Mouse (Mus musculus): Measurements from ENCODE around the gene Tmem120b.

The Tmem120b gene

GRCm38 (mm10) chr5:123128426-123129169, 60.4 kb downstream of the Tmem120b start:
- DNase-seq (ENCODE audit: low read depth): no peak

DNA sequence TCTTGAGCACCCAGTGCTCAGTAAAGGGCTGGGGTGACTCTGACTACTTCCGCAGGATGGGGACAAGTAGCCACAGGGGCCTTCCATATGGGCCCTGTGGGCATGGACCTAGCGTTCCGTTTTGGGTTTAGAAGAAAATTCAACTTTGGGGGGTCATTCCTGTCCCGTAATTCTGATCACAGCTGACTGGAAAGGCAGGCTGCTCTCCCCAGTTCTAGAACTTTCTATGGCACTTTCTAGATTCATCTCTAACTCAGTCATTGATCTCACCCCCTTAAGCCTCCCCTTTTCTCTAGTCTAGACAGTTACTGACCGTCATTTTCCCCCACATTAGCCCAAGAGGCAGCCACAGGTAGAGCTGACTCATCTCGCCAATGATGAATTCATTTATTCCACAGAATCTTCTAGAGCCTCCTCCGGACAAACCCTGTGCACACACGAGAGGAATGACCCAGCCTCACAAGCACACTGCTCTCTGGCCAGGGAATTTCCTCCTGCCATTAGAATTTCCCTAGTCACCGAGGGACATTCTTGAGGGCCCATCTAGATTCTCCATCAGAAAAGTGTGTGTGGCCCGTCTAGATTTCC, 61.0 kb downstream of the Tmem120b start:
- DNase-seq (ENCODE audit: low read depth): no peak

- DNase-seq (ENCODE audit: low read depth): no peak
These were observed 62.0 kb downstream of the Tmem120b start for GRCm38 (mm10) chr5:123130030-123130813.

GRCm38 (mm10) chr5:123130814-123131148, 62.6 kb downstream of the Tmem120b start:
- no peak for DNase-seq (ENCODE audit: low read depth)

DNA sequence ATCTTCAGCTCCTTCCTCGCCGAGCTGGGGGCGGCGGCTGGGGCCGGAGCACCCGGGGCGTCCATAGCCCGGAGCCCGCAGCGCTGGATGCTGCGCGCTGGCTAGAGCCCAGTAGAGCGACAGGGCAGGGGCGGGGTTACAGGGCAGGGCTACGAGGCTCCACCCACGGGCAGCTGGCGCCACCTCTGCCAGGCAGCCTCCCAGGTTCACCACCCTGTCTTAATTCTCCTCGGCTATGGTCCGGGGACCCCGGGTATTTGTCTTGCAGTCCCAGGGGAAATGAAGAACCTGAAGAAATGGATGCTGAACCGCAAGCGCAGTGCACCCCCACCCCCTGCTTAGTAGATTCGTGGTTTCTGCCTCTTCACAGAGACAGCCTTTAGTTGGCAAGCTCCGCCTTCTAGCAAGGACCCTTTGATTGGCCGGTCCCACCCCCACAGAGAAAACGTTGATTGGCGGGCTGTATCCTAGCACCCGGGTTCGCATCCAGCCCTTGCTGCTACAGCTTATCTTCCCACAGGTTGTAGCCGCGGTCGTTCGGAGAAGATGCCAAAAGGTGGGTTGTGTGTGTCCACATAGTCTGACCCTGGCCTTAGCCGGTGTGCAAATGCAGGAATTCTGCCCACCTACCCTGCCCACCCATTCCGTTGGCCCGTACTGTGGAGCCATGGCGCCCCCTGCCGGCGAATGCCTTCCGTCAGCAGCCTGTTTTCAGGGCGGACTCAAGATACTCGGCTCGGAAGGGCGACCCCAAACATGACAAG, 64.3 kb downstream of the Tmem120b start, which contains the start of gene Rhof:
Gene Rhof (minus strand): TSS at position 385 of the 764 bp plus-strand sequence.
- peak; percentile 77 for DNase-seq (ENCODE audit: low read depth)

DNA sequence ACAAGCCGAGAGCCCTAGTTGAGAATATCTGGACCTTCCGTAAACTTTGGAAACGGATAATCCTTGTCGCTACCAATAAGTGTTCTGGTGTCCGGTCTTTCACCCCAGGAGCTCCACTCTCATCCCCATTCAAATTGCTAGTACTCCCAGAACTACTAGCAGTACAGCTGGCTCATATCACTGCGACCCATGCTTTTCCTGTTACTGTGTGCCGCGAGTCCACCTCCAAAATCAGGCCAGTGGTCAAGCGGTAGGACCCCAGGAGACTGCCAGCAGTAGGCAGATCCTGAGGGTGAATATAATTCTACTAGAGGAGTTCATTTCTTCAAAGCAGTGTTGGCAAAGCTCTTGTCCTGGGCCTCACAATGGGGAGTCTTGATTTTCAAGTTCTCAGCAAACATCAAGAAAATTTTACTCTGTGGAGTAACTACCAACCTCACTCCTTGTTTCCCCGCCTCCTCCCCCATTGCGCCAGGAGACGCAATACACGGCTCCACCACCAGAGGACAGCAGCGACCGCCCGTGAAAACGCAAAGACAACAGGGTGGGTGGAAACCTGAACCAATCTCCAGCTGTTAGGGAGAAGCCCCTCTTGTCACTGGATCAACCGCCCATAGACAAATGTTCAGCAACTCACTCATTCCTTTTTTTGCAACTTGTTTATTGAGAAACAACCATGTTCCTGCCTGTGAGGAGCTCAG, 65.0 kb downstream of the Tmem120b start:
- DNase-seq (ENCODE audit: low read depth): peak; percentile 94

DNA sequence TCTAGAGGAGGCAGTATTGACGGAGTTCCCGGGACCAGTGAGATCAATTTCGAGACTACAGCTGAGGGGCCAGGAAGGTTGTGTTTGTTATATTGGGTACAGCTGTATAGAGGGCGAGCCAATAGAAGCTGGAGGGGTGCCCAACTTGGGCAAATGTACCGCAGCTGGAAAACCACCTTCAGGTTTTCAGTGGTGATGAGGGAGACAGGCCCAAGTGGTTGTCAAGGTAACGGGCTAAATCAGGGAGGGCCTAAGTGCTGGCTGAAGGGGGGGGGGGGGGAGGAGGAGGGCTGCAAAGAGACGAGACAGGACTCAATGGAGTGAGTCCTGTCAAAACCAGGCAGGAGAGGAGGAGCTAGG, 65.5 kb downstream of the Tmem120b start:
- DNase-seq (ENCODE audit: low read depth): peak; percentile 79

DNA sequence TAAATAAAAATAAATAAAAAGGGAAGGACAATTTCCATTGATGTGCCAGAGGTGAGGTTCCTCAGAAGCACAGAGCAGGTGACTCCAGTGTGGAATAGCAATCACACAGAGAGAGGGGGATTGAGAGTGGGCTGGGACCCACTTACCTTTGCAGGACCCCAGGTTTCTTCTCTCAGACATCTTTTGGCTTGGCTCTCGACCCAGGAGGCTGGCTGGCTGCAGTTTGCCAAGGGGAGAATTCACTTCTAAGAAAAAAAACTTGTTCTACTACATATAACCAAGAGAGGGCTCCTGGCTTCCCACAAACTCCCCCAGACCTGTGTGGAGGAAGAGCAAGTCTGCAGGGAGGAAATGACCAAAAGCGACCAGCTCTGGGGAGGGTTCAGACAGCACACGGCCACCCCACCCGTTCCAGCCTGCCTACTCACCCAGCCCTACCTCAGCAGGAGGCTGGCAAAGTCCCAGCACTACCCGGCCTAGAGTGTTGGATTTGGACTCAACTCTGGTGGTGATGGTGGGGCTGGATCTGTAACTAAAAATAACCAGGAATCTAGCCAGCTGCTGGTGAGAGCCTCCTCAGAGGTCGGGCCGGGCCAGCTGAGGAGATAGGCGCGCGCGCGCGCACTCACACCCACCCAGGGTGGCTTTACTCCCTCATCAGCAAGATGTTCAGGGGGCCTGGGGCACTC, 66.1 kb downstream of the Tmem120b start:
- peak; percentile 94 for DNase-seq (ENCODE audit: low read depth)

DNA sequence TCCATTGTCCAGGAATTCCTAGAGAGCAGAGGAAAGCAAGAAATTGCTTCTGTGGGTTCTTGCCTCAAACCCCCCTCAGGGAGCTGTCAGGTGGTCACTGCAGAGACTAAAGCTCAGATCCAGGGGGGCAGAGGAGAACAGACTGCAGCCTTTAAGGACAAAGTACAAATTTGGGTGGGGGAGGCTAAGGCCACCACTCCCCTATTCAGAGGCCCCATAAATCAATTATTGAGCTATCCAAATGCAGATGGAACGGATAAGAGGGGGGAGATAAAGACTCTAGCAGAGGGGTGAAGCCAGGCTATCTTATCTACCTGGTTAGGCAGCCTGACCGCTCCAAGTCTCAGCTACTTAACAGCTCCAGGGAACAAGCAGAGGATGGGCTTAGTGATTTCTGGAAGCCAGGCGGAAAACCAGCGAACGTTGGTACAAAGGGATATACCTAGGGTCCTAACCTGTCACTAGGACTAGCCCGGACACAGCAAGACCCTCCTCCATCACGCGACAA, 66.7 kb downstream of the Tmem120b start:
- DNase-seq (ENCODE audit: low read depth): no peak

- peak; percentile 91 for DNase-seq (ENCODE audit: low read depth)
These were observed 67.5 kb downstream of the Tmem120b start for GRCm38 (mm10) chr5:123135471-123136360.

- peak; percentile 97 for DNase-seq (ENCODE audit: low read depth)
These were observed 68.3 kb downstream of the Tmem120b start for GRCm38 (mm10) chr5:123136361-123137043.

DNA sequence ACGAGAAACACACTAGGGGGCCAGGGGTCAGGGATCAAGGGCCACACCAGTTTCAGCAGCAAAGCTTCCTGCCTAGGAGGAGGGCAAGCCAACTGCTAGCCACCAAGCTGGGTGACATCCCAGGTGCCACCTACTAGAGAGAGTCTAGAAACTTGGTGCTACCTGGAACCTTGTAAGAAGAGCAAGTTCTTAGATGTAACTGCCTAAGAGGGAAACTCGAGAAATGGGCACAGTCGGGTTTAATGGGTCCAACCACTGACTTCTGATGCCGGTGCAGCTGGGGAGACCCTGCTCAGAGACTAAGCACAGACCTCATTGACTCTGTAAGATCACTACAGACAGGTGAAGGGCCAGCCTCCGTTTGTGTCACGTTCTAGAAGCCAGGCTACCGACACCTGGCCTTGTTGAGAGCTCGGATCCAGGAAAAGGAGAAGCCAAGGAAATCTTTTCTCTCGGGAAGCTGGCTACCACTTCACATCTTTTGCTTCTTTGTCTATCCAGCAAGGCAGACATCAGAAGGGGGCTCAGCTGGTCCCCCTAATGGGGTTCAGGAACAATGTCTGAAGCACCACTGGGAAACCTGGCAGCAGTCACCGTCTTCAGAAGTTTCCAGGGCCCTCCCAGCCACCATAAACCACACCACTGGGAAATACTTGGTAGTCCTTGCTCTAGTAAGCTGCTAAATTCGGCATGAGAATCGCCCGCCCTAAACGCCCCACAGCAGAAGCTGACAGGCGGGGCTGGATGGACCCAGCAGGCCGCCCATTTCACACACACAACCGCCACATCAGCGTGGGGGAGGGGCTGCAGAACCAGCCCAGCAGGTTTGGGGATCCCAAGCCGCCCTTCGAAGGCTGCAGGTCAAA, 69.1 kb downstream of the Tmem120b start:
- peak; percentile 94 for DNase-seq (ENCODE audit: low read depth)

- no peak for DNase-seq (ENCODE audit: low read depth)
These were observed 69.7 kb downstream of the Tmem120b start for GRCm38 (mm10) chr5:123137910-123138229.

DNA sequence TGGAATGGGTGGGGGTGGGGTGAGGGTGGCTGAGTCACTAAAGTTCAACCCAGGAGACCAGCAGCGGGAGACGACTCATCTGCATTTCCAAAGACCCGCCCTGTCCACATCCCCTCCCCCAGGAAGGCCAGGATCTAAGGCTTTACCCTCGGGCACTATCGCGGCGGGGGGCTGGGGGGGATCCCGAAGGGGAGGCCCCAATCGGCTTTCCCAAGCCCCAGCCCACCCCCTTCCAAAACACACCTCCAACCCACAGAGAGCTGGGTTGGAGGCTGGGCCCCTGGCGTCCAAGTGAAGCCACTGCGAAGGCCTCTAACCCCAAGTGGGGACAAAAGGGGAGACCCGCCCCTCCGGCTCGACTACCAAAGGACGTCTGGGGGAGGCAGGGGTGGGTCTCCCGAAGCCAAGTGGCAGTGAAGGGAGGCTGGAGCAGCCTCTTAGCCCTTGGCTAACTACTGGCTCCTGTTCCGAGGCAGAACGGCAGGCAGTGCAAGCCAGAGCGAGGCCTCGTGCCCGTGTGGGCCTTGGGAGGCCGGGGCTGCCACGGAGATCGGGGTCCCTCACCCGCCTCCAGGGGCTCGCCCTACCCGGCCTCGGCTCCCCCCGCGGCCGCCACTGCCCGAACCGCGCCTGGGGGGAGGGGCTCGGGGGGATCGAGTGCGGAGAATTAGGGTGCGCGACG, 70.2 kb downstream of the Tmem120b start:
- peak; percentile 97 for DNase-seq (ENCODE audit: low read depth)

DNA sequence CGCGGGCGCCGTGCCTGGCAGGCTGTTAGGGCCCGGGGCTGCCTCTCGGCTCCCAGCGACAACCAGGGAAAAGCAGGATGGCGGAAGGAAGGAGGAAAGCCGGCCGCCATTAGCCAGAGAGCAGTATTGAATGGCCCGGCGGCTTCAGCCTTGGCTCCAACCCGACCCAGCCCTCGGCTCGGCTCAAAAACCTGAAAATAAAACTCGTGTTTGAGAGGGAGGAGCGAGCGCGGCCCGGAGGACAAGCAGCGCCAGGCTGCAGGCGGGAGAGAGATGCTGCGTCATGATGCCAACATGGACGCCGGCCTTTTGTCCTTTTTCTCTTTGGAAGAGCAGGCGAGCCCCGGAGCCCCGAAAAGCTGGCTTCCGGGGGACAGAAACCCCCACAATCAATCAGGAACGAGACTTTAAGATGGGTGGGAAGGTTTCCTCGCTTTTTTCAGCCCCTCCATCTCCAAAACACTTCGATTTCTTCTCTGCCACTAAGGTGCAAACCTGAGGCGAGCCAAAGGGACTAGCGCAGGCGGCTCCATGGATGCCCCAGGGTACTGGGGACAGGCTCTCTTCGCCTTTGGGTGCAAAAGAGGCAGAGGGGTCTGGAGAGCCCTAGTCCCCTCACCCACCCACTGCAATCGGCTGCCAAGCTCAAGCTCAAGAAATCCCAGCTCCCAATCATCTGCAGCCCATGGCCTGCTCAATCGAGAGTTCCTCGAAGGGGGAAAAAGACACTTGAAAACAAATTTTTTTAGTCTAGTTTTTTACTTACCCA, 70.9 kb downstream of the Tmem120b start:
- peak; percentile 94 for DNase-seq (ENCODE audit: low read depth)

DNA sequence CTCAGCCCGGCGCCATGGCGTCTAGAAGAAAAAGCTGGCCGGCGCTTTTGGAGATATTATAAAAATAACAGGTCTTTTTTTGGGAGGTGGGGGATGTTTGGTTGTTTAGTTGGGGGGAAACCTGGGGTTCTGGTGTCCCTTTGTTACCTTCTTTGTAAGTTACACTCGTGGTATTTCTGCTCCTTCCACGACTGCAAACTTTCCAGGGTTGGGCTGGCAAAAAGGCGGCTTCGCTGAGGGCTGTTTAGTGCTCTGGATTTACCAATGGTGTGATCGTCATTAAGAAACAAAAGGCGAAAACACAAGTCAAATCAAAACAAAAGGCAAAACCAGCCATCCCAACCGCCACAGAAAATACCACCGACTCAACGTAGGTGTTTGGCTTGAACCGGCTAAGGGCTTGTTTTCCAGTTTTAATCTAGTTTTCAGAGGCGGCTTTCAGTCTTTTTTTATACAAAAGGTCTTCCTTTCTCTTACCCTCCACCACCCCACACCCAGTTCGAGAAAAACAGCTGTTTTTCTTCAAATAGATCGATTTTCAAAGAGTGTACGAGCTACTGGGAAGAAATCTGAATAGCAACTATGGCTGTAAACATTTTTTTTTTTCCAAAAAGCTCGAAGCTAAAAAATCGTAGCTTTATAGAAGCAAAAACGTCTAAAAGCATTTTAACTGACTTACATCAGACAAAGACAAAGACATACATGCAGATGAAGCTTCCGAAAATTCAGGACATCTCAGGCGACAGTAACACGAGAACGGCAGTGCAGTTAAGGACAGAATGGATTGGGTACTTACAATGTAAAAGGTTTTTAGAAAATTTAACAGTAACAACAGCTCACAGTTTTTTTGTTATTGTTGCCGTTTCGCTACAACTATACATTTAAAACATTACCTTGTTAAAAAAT, 71.8 kb downstream of the Tmem120b start:
- peak; percentile 60 for DNase-seq (ENCODE audit: low read depth)
